Mouse (Mus musculus) layer of hippocampus, postnatal 25 days (tissue): ENCODE measurements at regions not wholly inside any gene's neighbourhood (a gene's known extent, or its start where the extent isn't known, plus 50 kb on each side); places are given as distances from the start of the nearest gene placed in this dataset.
"Not testable (repeated sequence)": the region's sequence is repeated elsewhere in the genome, so short reads cannot be mapped to it uniquely, and the experiment has no call there.

Experiments
- DNase-seq, 2 experiments: peaks; one replicate each; pipeline ENCODE4 v3.0.0; 2022; ENCODE audit warnings: mixed read lengths in 2 of 2, low spot score in 1 of 2; ENCODE audit errors: extremely low spot score in 1 of 2

DNA sequence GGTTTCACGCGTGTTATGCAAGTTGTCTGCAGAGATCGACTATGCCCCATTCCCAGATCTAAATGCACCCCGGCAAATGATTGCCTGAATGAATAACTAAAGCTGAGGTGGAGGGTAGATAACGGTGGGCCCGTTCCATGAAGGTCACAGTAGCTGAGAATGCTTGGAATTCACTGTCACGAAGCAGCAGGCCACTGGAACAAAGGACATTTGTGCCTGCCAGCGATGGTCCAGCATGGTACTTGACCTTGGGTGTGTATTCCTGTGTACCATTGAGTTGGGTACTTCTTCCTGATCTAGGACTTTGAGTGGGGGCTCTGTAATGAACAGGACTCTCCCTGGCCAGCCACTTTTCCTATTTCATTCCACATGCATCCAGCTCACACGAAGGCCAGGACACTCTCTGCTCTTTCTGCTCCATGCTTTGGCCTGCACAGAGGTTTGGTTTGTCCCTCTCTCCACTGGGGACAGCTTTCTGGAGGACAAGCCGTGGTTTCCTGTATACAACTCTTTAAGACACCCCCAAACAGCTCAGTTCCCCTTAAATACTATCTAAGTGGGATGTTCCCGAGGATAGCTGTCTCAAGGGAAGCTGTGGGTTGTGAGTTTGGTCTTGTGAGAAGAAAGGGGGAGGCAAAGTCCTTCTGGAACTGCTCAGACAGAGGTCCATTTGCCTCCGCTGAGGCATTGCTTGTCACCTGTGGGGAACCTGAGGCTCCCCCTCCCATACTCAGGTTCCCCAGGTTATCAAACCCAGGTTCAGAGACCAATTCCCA is 246.9 kb downstream of the Diras2 start:
- DNase-seq = no peak

GRCm38 (mm10) chr13:52288400-52288799 is 242.7 kb downstream of the Diras2 start:
- no peak for DNase-seq

DNA sequence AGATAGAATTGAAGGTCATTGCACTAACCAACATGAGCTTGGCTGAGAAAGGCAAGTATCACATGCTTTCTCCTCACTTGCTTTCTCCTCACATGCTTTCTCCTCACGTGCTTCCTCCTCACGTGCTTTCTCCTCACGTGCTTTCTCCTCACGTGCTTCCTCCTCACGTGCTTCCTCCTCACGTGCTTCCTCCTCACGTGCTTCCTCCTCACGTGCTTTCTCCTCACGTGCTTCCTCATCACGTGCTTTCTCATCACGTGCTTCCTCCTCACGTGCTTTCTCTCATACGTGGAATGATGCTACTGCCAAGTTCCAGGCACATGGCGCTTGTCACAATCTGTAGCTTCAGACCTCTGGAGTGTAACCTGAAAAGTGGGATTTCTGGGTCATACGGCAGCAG is 235.2 kb downstream of the Diras2 start:
- DNase-seq = no peak

DNA sequence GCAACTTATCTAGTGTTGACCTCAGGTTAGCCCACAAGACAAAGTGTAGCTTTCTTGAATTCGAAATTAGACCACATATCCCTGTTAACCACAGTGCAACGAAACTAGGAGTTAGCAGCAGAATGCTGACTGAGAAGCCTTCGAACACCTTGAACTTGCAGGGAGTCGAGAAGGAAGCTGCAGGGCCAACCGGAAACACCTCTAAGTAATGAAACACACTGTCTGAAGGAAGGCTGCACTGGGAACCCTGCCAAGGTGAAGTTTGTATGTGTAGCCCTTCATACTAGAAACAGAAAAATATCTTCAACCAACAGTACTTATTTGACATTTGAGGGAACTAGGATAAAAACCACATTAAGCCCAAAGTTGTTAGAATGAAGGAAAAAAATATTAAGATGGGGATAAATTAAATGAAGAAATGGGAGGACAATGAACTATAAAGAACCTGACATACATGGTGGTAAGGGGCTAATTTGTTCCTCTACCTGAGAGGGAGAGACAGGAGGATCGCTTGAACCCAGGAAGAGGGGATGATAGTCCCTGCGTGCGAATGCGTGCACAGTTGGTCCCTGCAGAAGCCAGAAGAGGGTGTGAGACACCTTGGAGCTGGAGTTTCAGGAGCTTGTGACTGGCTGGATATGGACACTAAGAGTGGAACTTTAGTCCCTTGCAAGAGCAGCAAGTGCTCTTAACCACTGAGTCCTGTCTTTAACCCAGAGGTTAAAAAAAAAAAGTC is 234.4 kb downstream of the Diras2 start:
- DNase-seq = no peak

- DNase-seq = no peak
Observed at GRCm38 (mm10) chr13:52297277-52297623, 233.8 kb downstream of the Diras2 start.

GRCm38 (mm10) chr13:52298362-52298761 is 232.7 kb downstream of the Diras2 start:
- no peak for DNase-seq

- not testable (repeated sequence) for DNase-seq
Observed at GRCm38 (mm10) chr13:52305328-52305727, 225.8 kb downstream of the Diras2 start.

- no peak for DNase-seq
Observed at GRCm38 (mm10) chr13:52306783-52307440, 224.2 kb downstream of the Diras2 start.

- DNase-seq = no peak
Observed at GRCm38 (mm10) chr13:52310954-52311353, 220.1 kb downstream of the Diras2 start.

- no peak for DNase-seq
Observed at GRCm38 (mm10) chr13:52318276-52318675, 212.8 kb downstream of the Diras2 start.

DNA sequence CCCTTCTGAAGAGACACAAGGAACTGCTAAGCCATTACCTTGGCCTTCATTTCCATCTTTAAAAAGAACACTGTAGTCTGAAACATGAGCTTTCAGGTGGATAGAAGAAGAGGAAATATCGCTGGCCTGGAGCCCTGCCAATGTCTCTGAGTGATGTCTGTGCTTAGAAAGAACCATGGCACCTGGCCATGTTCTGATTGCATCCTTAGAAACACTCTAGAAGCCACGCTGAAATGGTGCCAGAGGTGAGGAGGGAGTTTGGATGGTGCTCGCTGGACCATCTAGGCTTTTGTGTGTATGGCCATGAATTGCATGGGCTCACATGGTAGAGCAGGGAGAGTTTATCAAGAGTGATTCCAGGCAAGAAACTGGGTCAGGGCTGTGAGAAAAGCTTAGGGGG is 207.4 kb downstream of the Diras2 start:
- DNase-seq = no peak

DNA sequence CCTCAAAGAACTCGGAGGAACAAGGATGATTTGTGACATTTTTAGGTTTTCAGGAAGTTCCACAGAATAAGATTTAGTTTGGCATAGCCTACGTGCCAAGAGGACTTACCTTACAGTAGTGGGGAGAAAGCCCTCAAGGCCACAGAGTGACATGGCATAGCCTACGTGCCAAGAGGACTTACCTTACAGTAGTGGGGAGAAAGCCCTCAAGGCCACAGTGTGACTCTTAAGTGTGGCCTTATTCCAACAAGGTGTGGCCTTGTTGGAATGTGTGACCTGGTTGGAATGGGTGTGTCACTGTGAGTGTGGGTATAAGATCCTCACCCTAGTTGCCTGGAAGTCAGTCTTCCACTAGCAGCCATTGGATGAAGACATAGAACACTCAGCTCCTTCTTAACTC is 206.7 kb downstream of the Diras2 start:
- not testable (repeated sequence) for DNase-seq

DNA sequence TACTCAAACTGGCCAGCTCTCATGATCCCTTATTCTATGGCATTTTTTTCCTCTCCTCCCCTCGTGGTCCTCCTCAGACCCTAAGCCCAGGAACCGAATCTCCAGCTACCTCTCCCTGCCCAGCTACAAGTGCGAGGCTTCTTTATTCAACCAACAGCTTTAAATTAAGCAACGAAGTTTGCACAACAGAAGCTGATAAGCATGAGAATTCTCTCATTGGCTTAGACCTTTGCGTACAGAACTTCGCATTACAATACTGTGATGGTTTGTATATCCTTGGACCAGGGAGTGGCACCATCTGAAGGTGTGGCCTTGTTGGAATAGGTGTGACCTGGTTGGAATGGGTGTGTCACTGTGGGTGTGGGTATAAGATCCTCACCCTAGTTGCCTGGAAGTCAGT is 205.4 kb downstream of the Diras2 start:
- DNase-seq = not testable (repeated sequence)

GRCm38 (mm10) chr13:52327734-52328133 is 203.3 kb downstream of the Diras2 start:
- no peak for DNase-seq

DNA sequence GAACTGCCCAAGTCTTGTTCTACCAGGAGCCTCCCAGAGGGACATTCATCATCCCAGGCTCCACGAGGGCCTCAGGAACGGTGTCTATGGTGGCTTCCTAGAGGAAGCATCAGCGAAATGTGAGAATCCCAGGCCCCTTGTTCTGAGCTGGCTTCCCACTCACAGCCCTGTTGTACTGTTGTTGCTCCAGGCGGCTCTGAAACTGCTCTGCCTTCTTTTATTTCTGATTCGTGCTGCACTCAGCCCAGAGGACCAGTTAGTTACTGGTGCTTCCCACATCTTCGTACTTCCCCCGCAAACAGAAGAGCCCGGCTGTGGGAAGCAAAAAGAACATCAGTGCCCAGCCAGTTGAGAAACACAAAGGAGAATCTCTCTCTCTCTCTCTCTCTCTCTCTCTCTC is 202.3 kb downstream of the Diras2 start:
- no peak for DNase-seq

- DNase-seq = peak in 1 of 2 experiments; percentile 29
Observed at GRCm38 (mm10) chr13:52331068-52331467, 200.0 kb downstream of the Diras2 start.

GRCm38 (mm10) chr13:52334962-52335361 is 196.1 kb downstream of the Diras2 start:
- no peak for DNase-seq

DNA sequence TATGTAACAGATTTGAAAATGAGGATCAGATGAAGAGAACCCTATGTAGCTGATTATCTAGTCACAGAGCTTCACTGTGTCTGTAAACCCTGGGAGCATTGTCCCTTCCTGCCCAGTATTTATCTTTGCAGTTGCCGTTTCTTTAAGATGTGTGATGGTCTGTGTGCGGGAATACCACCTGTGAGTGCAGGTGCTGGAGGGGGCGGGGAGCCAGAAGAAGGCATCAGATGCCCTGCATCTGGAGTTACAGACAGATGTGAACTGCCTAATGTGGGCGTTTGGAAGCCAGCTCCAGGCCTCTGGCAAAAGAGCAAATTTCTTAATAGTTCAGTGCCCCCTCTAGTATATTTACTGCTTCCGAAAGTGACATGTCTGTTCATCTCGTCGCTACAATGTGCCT is 193.1 kb downstream of the Diras2 start:
- no peak for DNase-seq

- DNase-seq = no peak
Observed at GRCm38 (mm10) chr13:52339156-52339555, 191.9 kb downstream of the Diras2 start.

GRCm38 (mm10) chr13:52341981-52342380 is 189.1 kb downstream of the Diras2 start:
- DNase-seq = no peak

- no peak for DNase-seq
Observed at GRCm38 (mm10) chr13:52344383-52344782, 186.7 kb downstream of the Diras2 start.
